Mouse (Mus musculus): Measurements from ENCODE around the gene Med19. TPM values are rescaled to one million over a fixed set of nuclear protein-coding genes. Genes with fewer than 3 reads are reported as not detected.

Gene Med19
- polyA plus RNA-seq, 1 experiment: 20.4 TPM

DNA sequence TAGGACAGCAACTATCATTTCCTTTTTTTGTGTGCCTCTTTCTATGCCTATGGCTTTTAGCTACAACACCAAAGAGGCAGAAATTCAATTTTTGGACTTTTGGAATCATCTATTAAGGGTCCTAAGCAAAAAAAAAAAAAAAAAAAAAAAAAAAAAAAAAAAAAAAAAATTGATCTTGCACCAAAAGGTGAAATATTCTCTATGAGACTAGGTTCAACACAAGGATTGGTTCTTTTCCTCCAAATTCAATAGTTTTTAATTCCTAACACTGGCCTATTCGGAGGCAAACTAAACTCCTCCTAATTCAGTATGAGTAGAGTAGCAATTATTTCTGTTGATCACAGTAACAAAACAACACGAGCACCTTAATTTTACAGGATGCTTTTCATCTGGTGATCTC, 33.7 kb downstream of the Med19 start:
- Histone ChIP-seq H3K4me3 (ENCODE audit: insufficient read depth, poor library complexity, severe bottlenecking) (no peak overlapping the region), H3K79me3 (ENCODE audit: low read depth) (peaks cover 74% of the 10 kb centered on the region), H3K79me2 (ENCODE audit: control insufficient read depth, insufficient read depth) (peaks cover 78% of the 10 kb centered on the region), H3K27me3 (ENCODE audit: control insufficient read depth, insufficient read depth, insufficient read length) (no peaks in the 10 kb centered on the region), H3K36me3 (ENCODE audit: control insufficient read depth, insufficient read depth) (peaks cover 45% of the 10 kb centered on the region), H3ac (ENCODE audit: control insufficient read depth, insufficient read length, low read depth) (no peak overlapping the region)
- TF ChIP-seq USF1 (IDR thresholded peaks at IDR 0.05; ENCODE audit: low read depth): no peak
- no peak for TF ChIP-seq MYOG (IDR thresholded peaks at IDR 0.05; ENCODE audit: control insufficient read depth, extremely low read depth, insufficient read length)
- no peak for TF ChIP-seq CEBPB (IDR thresholded peaks at IDR 0.05; ENCODE audit: low read depth)
- no peak for TF ChIP-seq MYOD1 (IDR thresholded peaks at IDR 0.05; ENCODE audit: control insufficient read depth, insufficient read length, low read depth)
- no peak for TF ChIP-seq MAX (IDR thresholded peaks at IDR 0.05)
- no peak for TF ChIP-seq FOSL1 (IDR thresholded peaks at IDR 0.05; ENCODE audit: insufficient read depth, low read length, poor library complexity, severe bottlenecking)
- no peak for TF ChIP-seq CTCF (IDR thresholded peaks at IDR 0.05; ENCODE audit: control insufficient read depth, insufficient read depth, insufficient read length)

- Histone ChIP-seq H3K4me3 (ENCODE audit: insufficient read depth, poor library complexity, severe bottlenecking) (peak overlapping the region; percentile 93), H3K79me3 (ENCODE audit: low read depth) (peaks cover 49% of the 10 kb centered on the region), H3K27me3 (ENCODE audit: control insufficient read depth, insufficient read depth, insufficient read length) (no peaks in the 10 kb centered on the region), H3ac (ENCODE audit: control insufficient read depth, insufficient read length, low read depth) (peak overlapping the region; percentile 88), H3K36me3 (ENCODE audit: control insufficient read depth, insufficient read depth) (peaks cover 22% of the 10 kb centered on the region), H3K79me2 (ENCODE audit: control insufficient read depth, insufficient read depth) (peaks cover 53% of the 10 kb centered on the region)
- TF ChIP-seq FOSL1 (IDR thresholded peaks at IDR 0.05; ENCODE audit: insufficient read depth, low read length, poor library complexity, severe bottlenecking) (no peak), USF1 (IDR thresholded peaks at IDR 0.05; ENCODE audit: low read depth) (no peak), MYOD1 (IDR thresholded peaks at IDR 0.05; ENCODE audit: control insufficient read depth, insufficient read length, low read depth) (no peak), MYOG (IDR thresholded peaks at IDR 0.05; ENCODE audit: control insufficient read depth, extremely low read depth, insufficient read length) (no peak), CTCF (IDR thresholded peaks at IDR 0.05; ENCODE audit: control insufficient read depth, insufficient read depth, insufficient read length) (no peak), CEBPB (IDR thresholded peaks at IDR 0.05; ENCODE audit: low read depth) (no peak), MAX (IDR thresholded peaks at IDR 0.05) (no peak)
These were observed 36.2 kb downstream of the Med19 start for GRCm38 (mm10) chr2:84714422-84714810.

DNA sequence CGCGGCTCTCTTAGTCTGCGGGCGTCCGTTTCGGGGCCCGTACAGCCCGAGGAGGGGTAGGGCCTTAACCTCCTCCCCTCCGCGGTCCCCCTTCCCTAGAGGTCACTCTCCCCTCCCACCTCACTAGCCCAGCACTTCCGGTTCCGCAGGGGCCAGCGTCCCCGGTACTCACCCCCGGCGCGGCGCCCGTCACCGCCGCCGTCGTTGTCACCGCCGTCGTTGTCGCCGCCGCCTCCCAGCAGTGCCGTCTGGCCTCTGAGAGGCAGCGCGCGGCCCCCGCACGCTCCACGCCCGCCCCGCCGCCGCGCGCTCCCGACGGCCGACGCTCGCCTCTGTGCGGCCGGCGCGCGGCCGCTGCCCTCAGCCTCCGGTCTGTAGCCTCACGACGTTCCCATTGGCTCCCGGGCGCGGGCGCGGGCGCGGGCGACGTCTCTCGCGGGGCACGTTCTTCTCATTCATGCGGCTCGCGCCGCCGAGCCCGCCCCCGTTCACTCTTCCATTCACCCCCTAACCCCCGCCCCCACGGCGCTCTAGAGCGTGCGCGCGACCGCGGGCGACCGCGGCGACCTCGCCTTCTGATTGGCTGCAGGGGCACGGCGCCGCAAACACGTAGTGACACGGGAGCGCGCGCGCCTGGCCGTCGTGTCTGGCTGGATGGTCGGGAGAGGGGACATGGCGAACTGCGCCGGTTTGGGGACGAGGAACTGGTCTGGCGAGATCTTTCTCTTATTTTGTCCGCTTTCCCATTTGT, 36.8 kb downstream of the Med19 start, which contains the start of gene Zdhhc5:
Gene Zdhhc5, minus strand, starts transcription at position 370 of the 751 bp plus-strand sequence.
- Histone ChIP-seq H3K4me3 (ENCODE audit: insufficient read depth, poor library complexity, severe bottlenecking) (peak within 1 kb of the TSS; percentile 93), H3K79me3 (ENCODE audit: low read depth) (peaks cover 45% of the 10 kb centered on the region), H3K27me3 (ENCODE audit: control insufficient read depth, insufficient read depth, insufficient read length) (no peaks in the 10 kb centered on the region), H3K36me3 (ENCODE audit: control insufficient read depth, insufficient read depth) (peaks cover 16% of the 10 kb centered on the region), H3K79me2 (ENCODE audit: control insufficient read depth, insufficient read depth) (peaks cover 47% of the 10 kb centered on the region), H3ac (ENCODE audit: control insufficient read depth, insufficient read length, low read depth) (peak within 1 kb of the TSS; percentile 88)
- TF ChIP-seq MAX (IDR thresholded peaks at IDR 0.05): peak; percentile 34
- no peak for TF ChIP-seq CEBPB (IDR thresholded peaks at IDR 0.05; ENCODE audit: low read depth)

GRCm38 (mm10) chr2:84715562-84716361, 37.6 kb downstream of the Med19 start:
- TF ChIP-seq CEBPB (IDR thresholded peaks at IDR 0.05; ENCODE audit: low read depth) (no peak), CTCF (IDR thresholded peaks at IDR 0.05; ENCODE audit: control insufficient read depth, insufficient read depth, insufficient read length) (no peak), FOSL1 (IDR thresholded peaks at IDR 0.05; ENCODE audit: insufficient read depth, low read length, poor library complexity, severe bottlenecking) (no peak), MAX (IDR thresholded peaks at IDR 0.05) (peak; percentile 58), MYOD1 (IDR thresholded peaks at IDR 0.05; ENCODE audit: control insufficient read depth, insufficient read length, low read depth) (no peak), USF1 (IDR thresholded peaks at IDR 0.05; ENCODE audit: low read depth) (no peak), MYOG (IDR thresholded peaks at IDR 0.05; ENCODE audit: control insufficient read depth, extremely low read depth, insufficient read length) (no peak)
- H3ac ChIP-seq (ENCODE audit: control insufficient read depth, insufficient read length, low read depth): peak overlapping the region; percentile 86

DNA sequence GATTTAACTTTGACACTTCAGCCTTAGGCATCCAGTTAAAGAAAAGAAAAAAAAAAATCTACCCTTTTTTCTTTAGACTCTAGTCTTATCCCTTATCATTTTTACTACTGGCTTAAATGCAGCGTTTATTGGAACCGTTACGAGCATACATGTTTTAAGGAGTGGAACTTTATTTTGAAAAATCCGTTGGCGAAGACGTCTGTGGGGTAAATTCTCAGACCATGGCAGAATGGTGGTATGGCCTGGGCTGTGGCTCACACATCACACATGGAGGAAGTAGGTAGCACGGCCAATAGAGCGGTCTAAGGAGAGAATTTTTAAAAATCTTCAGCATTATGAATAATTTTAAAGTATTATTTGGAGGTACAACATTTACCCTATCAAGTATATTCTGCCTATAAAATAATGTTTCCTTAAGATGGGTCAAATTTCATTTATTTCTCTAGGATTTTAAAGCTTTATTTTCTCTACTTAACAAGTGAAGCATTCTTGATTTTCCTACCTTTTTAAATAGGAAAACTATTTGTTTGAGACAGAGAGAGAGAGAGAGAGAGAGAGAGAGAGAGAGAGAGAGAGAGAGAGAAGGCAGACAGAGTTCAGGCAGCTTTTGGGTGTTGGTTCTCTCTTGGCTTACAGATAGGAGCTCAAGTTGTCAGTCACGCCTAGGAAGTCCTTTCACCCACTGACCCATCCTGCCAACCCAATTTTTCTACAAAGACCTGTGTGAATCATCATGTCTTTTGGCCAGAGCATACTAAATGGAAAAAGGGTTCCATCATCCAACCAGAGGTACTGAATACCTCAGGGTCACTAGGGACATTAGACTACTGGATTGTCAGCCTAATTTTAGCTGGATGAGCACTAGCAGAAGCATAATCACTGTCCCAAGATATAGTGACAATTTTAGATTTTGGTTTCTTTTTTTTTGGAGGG, 38.5 kb downstream of the Med19 start:
- peaks cover 30% of the 10 kb centered on the region for H3K79me2 ChIP-seq (ENCODE audit: control insufficient read depth, insufficient read depth)
- H3K79me3 ChIP-seq (ENCODE audit: low read depth): peaks cover 32% of the 10 kb centered on the region
- peak overlapping the region; percentile 93 for H3K4me3 ChIP-seq (ENCODE audit: insufficient read depth, poor library complexity, severe bottlenecking)
- TF ChIP-seq CTCF (IDR thresholded peaks at IDR 0.05; ENCODE audit: control insufficient read depth, insufficient read depth, insufficient read length) (no peak), CEBPB (IDR thresholded peaks at IDR 0.05; ENCODE audit: low read depth) (no peak), USF1 (IDR thresholded peaks at IDR 0.05; ENCODE audit: low read depth) (no peak), MAX (IDR thresholded peaks at IDR 0.05) (no peak), MYOD1 (IDR thresholded peaks at IDR 0.05; ENCODE audit: control insufficient read depth, insufficient read length, low read depth) (no peak), FOSL1 (IDR thresholded peaks at IDR 0.05; ENCODE audit: insufficient read depth, low read length, poor library complexity, severe bottlenecking) (no peak), MYOG (IDR thresholded peaks at IDR 0.05; ENCODE audit: control insufficient read depth, extremely low read depth, insufficient read length) (no peak)
- H3K36me3 ChIP-seq (ENCODE audit: control insufficient read depth, insufficient read depth): peaks cover 8% of the 10 kb centered on the region
- H3ac ChIP-seq (ENCODE audit: control insufficient read depth, insufficient read length, low read depth): peak overlapping the region; percentile 86
- H3K27me3 ChIP-seq (ENCODE audit: control insufficient read depth, insufficient read depth, insufficient read length): no peaks in the 10 kb centered on the region

More at GRCm38 (mm10) chr2:84715562-84716361, 37.6 kb downstream of the Med19 start:
- Histone ChIP-seq H3K27me3 (ENCODE audit: control insufficient read depth, insufficient read depth, insufficient read length) (no peaks in the 10 kb centered on the region), H3K79me2 (ENCODE audit: control insufficient read depth, insufficient read depth) (peaks cover 39% of the 10 kb centered on the region), H3K36me3 (ENCODE audit: control insufficient read depth, insufficient read depth) (peaks cover 9% of the 10 kb centered on the region), H3K79me3 (ENCODE audit: low read depth) (peaks cover 39% of the 10 kb centered on the region), H3K4me3 (ENCODE audit: insufficient read depth, poor library complexity, severe bottlenecking) (peak overlapping the region; percentile 93)
